Comparison of ENCODE assay signal across 21 mouse cellular contexts in genomic region chr15:97257206-97257775, GRCm38 (mm10). TPM values are rescaled to one million over a fixed set of nuclear protein-coding genes. Genes with fewer than 3 reads are reported as not detected.
A peak's percentile ranks its signal among the peaks of the same experiment; 100 is the strongest.
DNase-seq lines count a peak whose midpoint lies in the region; ATAC-seq and TF ChIP-seq lines count a peak whose summit lies in the region.
"Had no signal": no experiment of that assay in that cellular context is flagged by ENCODE, and none has a peak within 500 bp of the region (broad histone marks: within the 10 kb centered on the region; RNA-seq: fewer than 3 reads in every experiment).

No protein-coding gene starts in this region.

- H3K27ac ChIP-seq in heart, embryonic 10.5 days: no peak overlapping the region
- H3K27ac ChIP-seq in lung, embryonic 16.5 days (ENCODE audit: low read length): no peak overlapping the region
- H3K27ac ChIP-seq in limb, embryonic 14.5 days (replicated peaks; ENCODE audit: low read depth, low read length): no peak overlapping the region
- H3K27ac ChIP-seq: hindbrain, embryonic 13.5 days; left cerebral cortex, adult 2 months; limb, embryonic 12.5 days; liver, embryonic 15.5 days; midbrain, embryonic 13.5 days; neural tube, embryonic 15.5 days had no signal

- WGBS in heart, embryonic 10.5 days: 70% methylated on average over 8 of the region's 8 CpGs
- 49% methylated on average over 8 of the region's 8 CpGs for WGBS in lung, embryonic 16.5 days
- WGBS in lung, adult 2 months: 44% methylated on average over 8 of the region's 8 CpGs
- 52% methylated on average over 8 of the region's 8 CpGs for WGBS in limb, embryonic 14.5 days

- no peaks in the 10 kb centered on the region for H3K27me3 ChIP-seq in heart, embryonic 10.5 days (ENCODE audit: insufficient read depth, poor library complexity, severe bottlenecking)
- H3K27me3 ChIP-seq in lung, embryonic 16.5 days (ENCODE audit: control insufficient read depth, insufficient read depth, low read depth, low read length): no peaks in the 10 kb centered on the region
- H3K27me3 ChIP-seq in limb, embryonic 14.5 days (ENCODE audit: control insufficient read depth, insufficient read depth, low read length): no peaks in the 10 kb centered on the region
- H3K27me3 ChIP-seq: hindbrain, embryonic 13.5 days; limb, embryonic 12.5 days; liver, embryonic 15.5 days; midbrain, embryonic 13.5 days; neural tube, embryonic 15.5 days had no signal

- peak; percentile 43; the same call in 1 of the 2 replicates for ATAC-seq in lung, embryonic 16.5 days (ENCODE audit: low read depth)
- ATAC-seq in limb, embryonic 14.5 days (ENCODE audit: low FRiP score, low read depth): peak; percentile 63
- no peak for ATAC-seq in monocyte, adult 5-6 weeks (replicated peaks; ENCODE audit: insufficient number of reproducible peaks, low FRiP score, low TSS enrichment, poor library complexity, severe bottlenecking)
- ATAC-seq: forebrain, embryonic 14.5 days; intestine, embryonic 16.5 days; midbrain, embryonic 13.5 days had no signal

- H3K4me1 ChIP-seq in heart, embryonic 10.5 days: 0 out of 2 replicates have a peak, but pooled peaks cover 3% of the 10 kb centered on the region
- peaks cover 7% of the 10 kb centered on the region for H3K4me1 ChIP-seq in lung, embryonic 16.5 days (replicated peaks; ENCODE audit: control insufficient read depth, insufficient read depth, low read length)
- peaks cover 12% of the 10 kb centered on the region for H3K4me1 ChIP-seq in lung, adult 2 months (ENCODE audit: control insufficient read depth, insufficient read depth, low read length)
- peaks cover 15% of the 10 kb centered on the region for H3K4me1 ChIP-seq in limb, embryonic 14.5 days (ENCODE audit: control insufficient read depth, insufficient read depth, low read length)
- H3K4me1 ChIP-seq: hindbrain, embryonic 13.5 days; liver, embryonic 15.5 days; midbrain, embryonic 13.5 days; neural tube, embryonic 15.5 days had no signal

- no peaks in the 10 kb centered on the region for H3K9me3 ChIP-seq in heart, embryonic 10.5 days
- no peaks in the 10 kb centered on the region for H3K9me3 ChIP-seq in lung, embryonic 16.5 days (ENCODE audit: control insufficient read depth, low read length)
- H3K9me3 ChIP-seq in limb, embryonic 14.5 days (ENCODE audit: control insufficient read depth, low read length): no peaks in the 10 kb centered on the region
- H3K9me3 ChIP-seq: hindbrain, embryonic 13.5 days; limb, embryonic 12.5 days; liver, embryonic 15.5 days; midbrain, embryonic 13.5 days; neural tube, embryonic 15.5 days had no signal

- no peak overlapping the region for H3K9ac ChIP-seq in lung, embryonic 16.5 days (ENCODE audit: low read length)
- H3K9ac ChIP-seq in limb, embryonic 14.5 days (ENCODE audit: low read depth, low read length, severe bottlenecking): no peak overlapping the region
- H3K9ac ChIP-seq: hindbrain, embryonic 13.5 days; limb, embryonic 12.5 days; liver, embryonic 15.5 days; midbrain, embryonic 13.5 days; neural tube, embryonic 15.5 days had no signal

- no peaks in the 10 kb centered on the region for H3K36me3 ChIP-seq in heart, embryonic 10.5 days
- no peaks in the 10 kb centered on the region for H3K36me3 ChIP-seq in lung, embryonic 16.5 days (ENCODE audit: control insufficient read depth, insufficient read depth, low read length)
- no peaks in the 10 kb centered on the region for H3K36me3 ChIP-seq in limb, embryonic 14.5 days (ENCODE audit: control insufficient read depth, insufficient read depth, low read length)
- H3K36me3 ChIP-seq: hindbrain, embryonic 13.5 days; limb, embryonic 12.5 days; liver, embryonic 15.5 days; midbrain, embryonic 13.5 days; neural tube, embryonic 15.5 days had no signal

- no peak for TF ChIP-seq CTCF in lung, adult 2 months (IDR thresholded peaks at IDR 0.05; ENCODE audit: insufficient read depth, low read length)

- DNase-seq in heart, postnatal 10 days: peak; percentile 11 to 22
- DNase-seq in heart, embryonic 10.5 days (ENCODE audit: low spot score): no peak
- no peak for DNase-seq in lung, adult 2 months
- DNase-seq in NIH3T3 (ENCODE audit: low read depth): peak; percentile 72
- peak; percentile 67 for DNase-seq in limb, embryonic 14.5 days (ENCODE audit: low spot score)
- DNase-seq: adrenal gland, adult 2 months; cerebellum, postnatal 14 days; right cerebral cortex, postnatal 4 days had no signal

- no peak overlapping the region for H3K4me3 ChIP-seq in heart, embryonic 10.5 days
- no peak overlapping the region for H3K4me3 ChIP-seq in lung, embryonic 16.5 days (ENCODE audit: low read length)
- H3K4me3 ChIP-seq in lung, adult 2 months (replicated peaks; ENCODE audit: extremely low read depth, low read depth, low read length): no peak overlapping the region
- no peak overlapping the region for H3K4me3 ChIP-seq in limb, embryonic 14.5 days (replicated peaks; ENCODE audit: low read length)
- H3K4me3 ChIP-seq: erythroblast, embryonic 14.5 days; hindbrain, embryonic 13.5 days; left cerebral cortex, adult 2 months; limb, embryonic 12.5 days; liver, embryonic 15.5 days; midbrain, embryonic 13.5 days; myocyte; neural tube, embryonic 15.5 days had no signal

- TF ChIP-seq POLR2A in lung, adult 2 months (IDR thresholded peaks at IDR 0.05; ENCODE audit: borderline replicate concordance, extremely low read depth, low read depth, low read length): no peak
- TF ChIP-seq POLR2A in limb, embryonic 14.5 days (IDR thresholded peaks at IDR 0.05; ENCODE audit: borderline replicate concordance, extremely low read depth, insufficient read depth, insufficient read length): no peak

- no peak overlapping the region for H3K4me2 ChIP-seq in lung, embryonic 16.5 days (ENCODE audit: low read depth, low read length)
- no peak overlapping the region for H3K4me2 ChIP-seq in limb, embryonic 14.5 days (replicated peaks; ENCODE audit: low read depth, low read length, severe bottlenecking)
- H3K4me2 ChIP-seq: hindbrain, embryonic 13.5 days; limb, embryonic 12.5 days; liver, embryonic 15.5 days; midbrain, embryonic 13.5 days; neural tube, embryonic 15.5 days had no signal

- intact Hi-C loops in heart, postnatal 10 days (cut with DNase I): no loop called here

RNA-seq across cellular contexts. Expression of gene Amigo2, which starts 10.2 kb away (rescaled TPM):
- 1 to 10 TPM; 6.6 to 7.8 TPM for total RNA-seq in heart, postnatal 10 days (2021)
- polyA plus RNA-seq in heart, embryonic 10.5 days (2016; fragmentation: Nextera tagmentation; extraction: Ambion mirVana): 3.2 and 4.6 TPM in 2 replicates
- polyA plus RNA-seq in lung, embryonic 16.5 days (2015; fragmentation: Nextera tagmentation; extraction: Ambion mirVana): 4.6 and 5.2 TPM in 2 replicates
- polyA plus RNA-seq in lung, adult 2 months (2012; rRNA removed): 4.2 and 4.9 TPM in 2 replicates
- 3.9 and 4.2 TPM in 2 replicates for polyA plus RNA-seq in limb, embryonic 14.5 days (2012; rRNA removed)
- polyA plus RNA-seq in limb, embryonic 14.5 days (2014; fragmentation: Nextera tagmentation; extraction: Ambion mirVana): 5.6 and 7.9 TPM in 2 replicates
- total RNA-seq in monocyte, adult 5-6 weeks (2017): 1.9 to 6.0 TPM (median 2.6 TPM) in 3 replicates
- total RNA-seq: MEL had no signal
- polyA plus RNA-seq: erythroblast, embryonic 14.5 days had no signal

RNA-seq across cellular contexts. Expression of gene Pced1b, which starts 10.4 kb away (rescaled TPM):
- 1 to 10 TPM; 6.2 to 7.6 TPM for total RNA-seq in heart, postnatal 10 days (2021)
- 2.3 and 2.4 TPM in 2 replicates for polyA plus RNA-seq in heart, embryonic 10.5 days (2016; fragmentation: Nextera tagmentation; extraction: Ambion mirVana)
- 6.0 and 6.1 TPM in 2 replicates for polyA plus RNA-seq in lung, embryonic 16.5 days (2015; fragmentation: Nextera tagmentation; extraction: Ambion mirVana)
- polyA plus RNA-seq in lung, adult 2 months (2012; rRNA removed): 19.8 and 24.8 TPM in 2 replicates
- 7.9 and 8.8 TPM in 2 replicates for polyA plus RNA-seq in limb, embryonic 14.5 days (2012; rRNA removed)
- 3.8 and 4.4 TPM in 2 replicates for polyA plus RNA-seq in limb, embryonic 14.5 days (2014; fragmentation: Nextera tagmentation; extraction: Ambion mirVana)
- 1.2 to 24.9 TPM (median 1.6 TPM) in 3 replicates for total RNA-seq in monocyte, adult 5-6 weeks (2017)

Comparison
In these comparisons a context has a peak if more than half of its experiments do, and no peak if none do; other contexts are left out.
1. DNase-seq: peak in heart, postnatal 10 days (2 of 2), NIH3T3 (single experiment) and limb, embryonic 14.5 days (single experiment); none in heart, embryonic 10.5 days (single experiment) and lung, adult 2 months (single experiment).